Mouse (Mus musculus): Measurements from ENCODE around the gene Fam133b. TPM values are rescaled to one million over a fixed set of nuclear protein-coding genes. Genes with fewer than 3 reads are reported as not detected.

The Fam133b gene
- total RNA-seq, 2 experiments from 2014 or later, result 44.0 to 47.3 TPM

DNA sequence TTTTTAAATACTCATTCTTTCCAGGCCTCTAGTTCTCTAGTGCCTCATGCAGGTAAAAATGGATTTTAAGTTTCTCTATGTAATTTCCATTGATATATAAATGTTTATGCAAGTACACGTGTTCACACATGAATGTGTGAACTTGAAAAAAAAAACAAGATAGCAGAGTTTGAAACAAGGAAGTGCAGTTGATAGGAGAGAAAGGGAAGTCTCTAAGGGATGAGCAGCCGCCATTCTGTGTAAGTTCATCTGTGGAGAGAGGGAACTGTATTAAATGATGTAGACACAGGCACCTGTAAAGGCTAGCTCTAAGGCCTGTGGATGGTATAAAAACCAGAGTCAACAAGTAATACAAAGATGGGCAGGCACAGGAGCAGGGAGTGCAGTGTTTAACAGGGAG is 38.1 kb upstream of the Fam133b start:
- H3K4me3 ChIP-seq, result no peak overlapping the region
- no peak for TF ChIP-seq CTCF (conservative IDR thresholded peaks at IDR 0.05)
- H3K27ac ChIP-seq, result no peak overlapping the region
- DNase-seq (ENCODE audit: low spot score in 2 of 2), result no peak

DNA sequence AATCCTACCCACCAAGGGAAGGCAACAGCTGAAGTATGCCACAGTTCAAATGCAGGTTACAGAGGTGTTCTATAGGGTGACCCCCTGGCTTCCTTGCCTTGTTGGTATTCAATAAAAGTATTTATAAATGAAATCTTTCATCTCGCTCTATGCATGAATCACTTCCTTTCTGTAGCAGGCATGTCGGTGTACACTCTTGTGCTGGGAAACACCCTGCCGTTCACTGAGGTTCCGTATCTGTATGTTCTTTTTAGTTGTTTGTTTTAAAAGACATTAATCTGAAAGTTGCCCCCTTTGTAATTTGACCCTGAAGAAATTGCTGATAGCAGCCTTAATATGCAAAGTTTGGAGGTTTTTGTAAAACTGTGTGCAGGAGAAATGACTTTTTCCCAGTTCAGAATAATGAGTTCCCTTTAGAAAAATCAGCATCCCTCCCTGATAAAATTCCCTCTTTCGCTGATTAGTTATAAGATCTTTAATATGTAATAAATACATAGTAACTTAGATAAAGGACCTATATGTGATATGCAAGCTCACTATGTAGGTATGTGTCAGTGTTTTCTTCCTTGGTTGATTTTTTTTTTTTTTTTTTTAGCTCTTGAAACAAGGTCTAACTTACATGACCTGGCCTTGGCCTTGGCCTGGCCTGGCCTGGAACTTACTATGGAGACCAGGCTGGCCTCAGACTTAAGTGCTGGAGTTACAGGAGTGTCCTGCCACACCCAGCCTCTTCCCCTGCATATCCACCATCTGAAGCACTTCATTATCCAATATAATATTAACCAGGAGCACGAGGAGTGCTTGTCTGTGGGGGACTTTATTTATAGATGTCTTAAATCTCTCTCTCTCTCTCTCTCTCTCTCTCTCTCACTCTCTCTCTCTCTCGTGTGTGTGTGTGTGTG is 34.9 kb upstream of the Fam133b start:
- TF ChIP-seq CTCF (conservative IDR thresholded peaks at IDR 0.05), result no peak
- Histone ChIP-seq H3K4me3 (no peak overlapping the region), H3K27ac (no peak overlapping the region)
- DNase-seq (ENCODE audit: low spot score in 2 of 2), result no peak

DNA sequence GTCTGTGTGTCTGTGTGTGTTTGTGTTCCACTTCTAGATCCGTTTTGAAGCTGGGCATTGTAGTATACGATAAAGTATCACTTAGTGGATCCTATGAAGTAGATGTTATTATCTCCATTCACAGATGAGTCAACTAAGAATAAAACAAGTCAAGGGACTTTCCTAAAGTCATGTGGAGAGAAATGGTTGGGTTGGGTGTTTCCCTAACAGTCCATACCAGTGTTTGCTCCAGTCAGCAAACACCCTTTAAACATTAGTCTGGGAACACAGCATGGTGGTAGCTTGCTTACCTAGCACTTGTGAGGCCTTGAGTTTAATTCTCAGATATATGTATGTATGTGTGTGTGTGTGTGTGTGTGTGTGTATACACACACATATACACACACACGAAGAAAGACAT is 34.1 kb upstream of the Fam133b start:
- H3K27ac ChIP-seq, result no peak overlapping the region
- no peak for TF ChIP-seq CTCF (conservative IDR thresholded peaks at IDR 0.05)
- no peak for DNase-seq (ENCODE audit: low spot score in 2 of 2)

DNA sequence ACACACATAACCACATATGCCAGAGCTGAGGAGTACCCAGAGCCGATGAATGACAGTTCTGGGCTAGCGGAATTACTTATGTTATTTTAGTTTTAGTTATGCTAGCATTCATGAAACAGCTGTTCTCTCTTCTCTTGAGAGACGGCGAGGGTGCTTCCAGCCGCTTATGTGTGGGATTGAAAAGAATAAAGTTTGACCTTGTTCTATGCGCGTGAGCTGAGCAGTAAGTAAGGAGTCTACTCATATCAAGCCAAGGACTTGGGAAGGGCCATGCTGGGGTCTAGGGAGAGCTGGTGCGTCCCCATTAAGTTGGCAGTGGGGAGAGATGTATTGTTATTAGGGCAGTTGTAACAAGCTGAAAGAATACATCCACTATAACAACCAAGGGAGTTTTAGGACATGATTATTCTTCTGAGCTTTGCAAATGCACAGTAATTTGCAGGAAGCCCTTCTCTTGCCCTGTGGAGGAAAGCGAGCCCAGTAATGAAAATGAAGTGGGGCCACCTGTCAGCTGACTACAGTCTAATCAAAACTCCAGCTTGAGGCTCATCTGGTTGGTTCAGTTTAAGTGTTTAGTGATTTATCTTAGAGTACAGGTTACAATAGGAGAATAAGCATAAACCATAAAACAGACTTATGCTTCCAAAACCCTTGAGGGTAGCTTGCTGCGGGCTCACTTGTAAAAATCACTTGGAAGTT is 32.4 kb upstream of the Fam133b start:
- no peak for TF ChIP-seq CTCF (conservative IDR thresholded peaks at IDR 0.05)
- no peak for DNase-seq (ENCODE audit: low spot score in 2 of 2)
- H3K27ac ChIP-seq, result no peak overlapping the region
- H3K4me3 ChIP-seq, result no peak overlapping the region

More for the DNA sequence above, 34.1 kb upstream of the Fam133b start:
- no peak overlapping the region for H3K4me3 ChIP-seq

DNA sequence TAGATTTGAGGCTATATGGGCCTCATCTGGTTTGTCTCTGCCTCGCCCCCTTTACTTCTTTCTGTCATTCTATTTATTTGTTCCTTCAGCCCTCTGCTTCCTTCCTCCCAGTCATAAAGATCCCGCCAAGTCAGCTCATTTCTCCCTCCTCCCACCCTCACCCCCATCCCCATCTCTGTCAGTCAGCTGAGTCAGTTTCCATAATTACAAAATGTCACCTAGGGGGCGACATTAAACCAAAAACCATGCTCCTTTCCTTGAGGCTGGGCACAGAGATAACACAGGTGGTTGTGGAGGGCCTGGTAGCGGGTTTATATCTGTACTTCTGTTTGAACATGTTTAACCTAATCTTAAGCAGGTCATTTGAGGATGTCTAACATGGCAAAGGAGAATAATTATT is 31.0 kb upstream of the Fam133b start:
- Histone ChIP-seq H3K4me3 (no peak overlapping the region), H3K27ac (no peak overlapping the region)
- peak; percentile 52 for TF ChIP-seq CTCF (conservative IDR thresholded peaks at IDR 0.05)
- DNase-seq (ENCODE audit: low spot score in 2 of 2), result no peak

DNA sequence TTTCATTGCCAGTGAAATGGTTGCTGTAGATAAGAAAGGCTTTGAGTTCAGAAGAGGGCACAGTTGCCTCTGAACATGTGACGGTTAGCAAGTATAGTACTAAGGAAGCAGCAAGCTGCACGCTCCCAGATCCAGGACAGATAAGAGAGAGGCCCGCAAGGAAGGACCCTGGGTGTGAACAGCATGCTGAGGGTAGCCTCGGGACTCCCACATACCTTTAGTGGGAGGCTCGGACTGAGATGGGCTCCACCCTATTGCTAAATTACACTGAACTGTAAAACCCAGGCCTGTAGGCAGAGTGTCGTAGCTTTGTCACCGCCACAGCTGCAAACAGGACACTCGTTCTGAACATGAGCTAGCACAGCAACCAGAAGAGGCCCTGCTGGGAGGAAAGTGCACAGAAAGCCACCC is 28.7 kb upstream of the Fam133b start:
- DNase-seq (ENCODE audit: low spot score in 2 of 2), result no peak
- H3K4me3 ChIP-seq, result no peak overlapping the region
- no peak for TF ChIP-seq CTCF (conservative IDR thresholded peaks at IDR 0.05)

DNA sequence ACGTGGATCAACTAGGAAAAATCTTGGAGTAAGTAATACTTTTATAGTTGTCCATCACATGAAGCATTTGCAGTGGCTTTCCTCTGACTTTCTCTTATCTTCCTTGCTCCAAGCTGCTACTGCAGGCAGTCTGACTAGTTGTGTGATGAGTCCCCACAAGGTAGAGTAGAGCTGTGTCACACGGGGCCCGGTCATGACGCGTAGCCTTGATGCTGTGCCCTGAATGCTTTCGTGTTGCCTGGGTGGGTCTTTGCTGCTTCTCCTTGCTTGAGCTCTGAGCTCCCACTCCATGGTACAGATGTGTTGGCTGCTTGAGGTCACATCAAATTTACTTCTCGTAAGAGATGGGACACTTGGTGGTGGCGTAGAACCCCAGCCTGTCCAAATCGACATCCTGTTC is 28.2 kb upstream of the Fam133b start:
- no peak for DNase-seq (ENCODE audit: low spot score in 2 of 2)
- no peak overlapping the region for H3K4me3 ChIP-seq
- H3K27ac ChIP-seq, result no peak overlapping the region
- TF ChIP-seq CTCF (conservative IDR thresholded peaks at IDR 0.05), result no peak

More for the DNA sequence above, 28.7 kb upstream of the Fam133b start:
- no peak overlapping the region for H3K27ac ChIP-seq

DNA sequence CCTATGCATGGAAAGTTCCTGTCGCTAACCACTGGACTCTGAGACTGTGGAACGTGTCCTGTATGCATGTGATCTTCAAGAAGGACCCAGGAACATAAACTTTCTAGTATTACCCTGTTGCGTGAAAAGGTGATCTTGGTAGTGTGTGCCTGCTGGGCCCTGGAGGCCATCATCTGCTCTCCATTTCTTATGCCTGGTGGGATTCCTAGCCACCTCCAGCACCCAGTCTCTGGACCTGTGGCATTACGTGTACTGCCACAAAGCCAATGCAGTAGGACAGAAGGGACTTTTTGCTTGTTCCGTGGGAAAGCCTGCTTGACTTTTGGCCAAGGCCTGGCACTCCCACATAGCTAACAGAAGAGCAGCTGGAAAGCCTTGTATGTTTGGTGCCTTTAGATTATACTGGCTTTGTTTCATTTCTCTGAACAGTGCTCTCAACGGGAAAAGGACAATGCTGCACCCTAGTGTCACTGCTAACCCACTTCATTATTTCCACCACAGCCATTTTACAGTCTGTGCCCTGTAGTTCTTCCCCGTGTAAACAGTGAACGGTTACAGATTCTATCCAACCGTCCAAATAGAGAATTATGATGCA is 27.1 kb upstream of the Fam133b start:
- DNase-seq (ENCODE audit: low spot score in 2 of 2), result peak; percentile 45 to 49
- TF ChIP-seq CTCF (conservative IDR thresholded peaks at IDR 0.05), result peak; percentile 87
- Histone ChIP-seq H3K4me3 (no peak overlapping the region), H3K27ac (no peak overlapping the region)

DNA sequence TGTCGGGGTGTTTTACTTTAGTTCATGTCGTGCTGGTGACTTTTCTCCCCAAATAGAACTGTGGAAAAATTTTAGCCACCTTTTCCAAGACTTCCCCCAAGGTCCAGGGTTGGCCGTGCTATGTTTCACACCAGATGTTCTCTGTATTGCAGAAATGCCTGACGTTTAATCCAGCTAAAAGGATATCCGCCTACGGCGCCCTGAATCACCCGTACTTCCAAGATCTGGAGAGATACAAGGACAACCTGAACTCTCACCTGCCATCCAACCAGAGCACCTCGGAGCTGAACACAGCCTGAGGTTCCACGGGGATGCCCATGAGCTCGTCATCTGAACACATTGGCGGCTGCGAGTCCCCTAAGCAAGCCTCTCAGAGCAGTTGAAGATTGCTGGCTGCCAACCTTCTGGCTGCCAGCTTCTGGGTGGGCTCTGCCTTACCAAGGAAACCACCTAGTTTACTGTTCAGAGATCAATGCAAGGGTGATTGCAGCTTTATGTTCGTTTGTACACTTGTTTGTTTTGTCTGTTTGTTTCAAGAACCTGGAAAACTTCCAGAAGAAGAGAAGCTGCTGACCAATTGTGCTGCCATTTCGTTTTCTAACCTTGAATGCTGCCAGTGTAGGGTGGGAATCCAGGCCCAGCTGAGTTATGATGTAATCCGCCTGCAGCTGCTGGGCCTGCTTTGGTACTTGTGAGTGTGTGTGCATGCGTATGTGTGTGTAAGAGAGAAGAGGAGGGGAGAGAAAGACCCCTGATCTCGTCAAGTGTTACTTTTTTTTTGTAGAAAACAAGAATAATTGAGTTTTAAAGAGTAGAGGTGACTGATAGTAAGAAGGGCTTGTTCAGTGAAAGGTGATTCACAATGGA is 22.9 kb upstream of the Fam133b start:
- H3K4me3 ChIP-seq, result no peak overlapping the region
- no peak overlapping the region for H3K27ac ChIP-seq
- TF ChIP-seq CTCF (conservative IDR thresholded peaks at IDR 0.05), result no peak
- no peak for DNase-seq (ENCODE audit: low spot score in 2 of 2)

DNA sequence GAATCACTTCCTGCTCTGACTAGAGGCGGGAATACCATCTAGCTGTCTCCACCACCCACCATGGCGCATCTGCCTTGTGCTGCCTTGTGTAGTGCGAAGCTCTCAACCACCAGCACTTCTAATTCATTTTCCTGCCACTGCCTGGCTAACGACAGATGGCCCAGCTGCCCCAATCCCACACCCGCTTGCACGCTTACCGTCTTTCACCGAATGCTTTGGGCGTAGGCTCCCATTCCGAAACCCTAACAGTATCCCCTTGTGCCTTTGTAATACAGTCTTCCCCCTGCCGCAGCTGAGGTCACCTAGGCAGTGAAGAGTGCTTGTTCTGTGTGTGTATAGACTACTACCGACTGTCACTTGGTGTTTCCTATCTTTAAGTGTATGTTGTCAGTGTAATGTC is 21.9 kb upstream of the Fam133b start:
- no peak for TF ChIP-seq CTCF (conservative IDR thresholded peaks at IDR 0.05)
- DNase-seq (ENCODE audit: low spot score in 2 of 2), result no peak
- H3K27ac ChIP-seq, result no peak overlapping the region
- no peak overlapping the region for H3K4me3 ChIP-seq

DNA sequence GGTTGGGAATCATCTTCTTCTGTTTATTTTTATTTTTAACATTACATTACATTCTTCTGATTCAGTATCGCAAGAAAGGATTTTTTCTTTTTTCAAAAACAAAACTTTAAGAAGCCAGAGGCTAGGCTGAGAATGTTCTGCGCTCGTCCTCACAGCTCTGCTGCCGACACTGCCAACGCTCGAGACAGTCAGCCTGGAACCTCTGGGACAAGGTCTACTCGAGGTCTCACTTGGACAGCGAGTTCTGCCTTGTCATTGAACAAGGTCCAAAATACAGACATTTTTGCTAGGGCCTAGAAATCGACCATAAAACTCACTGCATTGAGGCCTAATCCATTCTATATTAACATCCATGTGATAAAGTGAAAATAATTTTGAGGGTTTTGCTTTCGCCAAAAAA is 20.8 kb upstream of the Fam133b start:
- no peak for TF ChIP-seq CTCF (conservative IDR thresholded peaks at IDR 0.05)
- no peak for DNase-seq (ENCODE audit: low spot score in 2 of 2)
- H3K27ac ChIP-seq, result no peak overlapping the region
- H3K4me3 ChIP-seq, result no peak overlapping the region

DNA sequence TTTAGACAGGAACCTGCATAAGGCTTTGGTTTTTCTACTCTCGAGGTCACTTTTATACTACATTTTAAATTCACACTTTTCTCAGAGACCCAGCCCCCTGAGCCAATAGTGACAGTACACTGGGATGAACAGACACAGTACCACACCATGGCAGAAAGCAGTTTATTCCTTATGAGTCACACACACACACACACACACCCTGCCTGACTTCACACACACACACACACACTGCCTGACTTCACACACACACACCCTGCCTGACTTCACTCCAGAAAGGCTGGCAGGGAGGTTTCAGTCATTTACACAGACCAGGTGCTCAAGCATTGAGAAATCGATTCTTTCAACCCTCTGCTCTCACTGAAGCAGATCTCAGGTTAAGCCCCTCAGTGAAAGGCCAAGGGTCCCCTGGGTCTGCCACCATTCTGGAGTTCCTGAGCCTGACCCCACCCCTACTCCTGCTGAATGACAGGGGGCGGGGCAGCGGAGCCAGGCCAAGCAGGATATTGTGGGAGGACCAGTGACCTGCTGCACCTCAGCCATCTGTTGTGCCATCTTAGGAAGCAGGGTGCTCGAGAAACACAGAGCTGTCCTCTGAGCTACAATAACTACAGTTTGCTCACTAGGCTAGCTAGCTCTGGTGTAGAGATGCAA is 16.5 kb upstream of the Fam133b start:
- Histone ChIP-seq H3K4me3 (no peak overlapping the region), H3K27ac (no peak overlapping the region)
- TF ChIP-seq CTCF (conservative IDR thresholded peaks at IDR 0.05), result no peak
- DNase-seq (ENCODE audit: low spot score in 2 of 2), result no peak

Data from layer of hippocampus, adult 2 months (tissue).